Mouse (Mus musculus): ENCODE data around the gene Fam107b.
"Not testable (repeated sequence)": the region's sequence is repeated elsewhere in the genome, so short reads cannot be mapped to it uniquely, and the experiment has no call there.

Gene Fam107b

GRCm38 (mm10) chr2:3713212-3713681 is 143.0 kb downstream of the Fam107b start:
- peak; percentile 85 for DNase-seq

DNA sequence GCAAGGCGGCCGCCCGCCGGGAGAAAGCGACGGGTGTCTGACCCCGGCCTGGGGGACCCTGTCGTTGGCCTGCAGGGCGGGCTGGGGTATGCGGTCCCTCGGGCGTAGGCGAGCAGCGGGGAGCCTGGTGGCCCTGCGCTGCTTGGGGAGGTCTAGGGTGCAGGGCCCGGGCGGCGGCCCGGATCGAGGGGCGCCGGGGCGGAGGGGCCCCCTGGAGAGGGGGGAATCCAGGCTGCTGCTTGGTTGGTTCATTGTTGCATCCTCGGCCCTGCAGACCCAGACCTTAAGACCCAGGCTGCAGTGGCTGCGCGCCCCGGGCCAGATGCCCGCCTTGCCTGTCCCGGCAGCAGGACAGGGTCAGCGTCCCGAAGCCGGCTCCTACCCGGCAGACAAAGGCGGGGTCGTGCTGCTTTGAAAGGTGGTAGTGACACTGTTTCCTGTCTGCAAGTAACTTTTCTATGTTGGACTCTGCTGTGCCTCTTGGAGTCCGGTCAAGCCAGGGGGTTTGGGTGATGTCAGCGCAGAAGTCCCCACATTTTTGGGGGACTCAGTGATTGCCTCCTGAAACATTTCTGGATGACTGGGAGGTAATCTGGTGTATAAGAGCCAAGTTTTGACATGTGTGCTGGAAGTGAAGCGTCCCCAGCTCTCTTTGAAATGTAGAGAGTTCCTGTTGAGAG is 143.5 kb downstream of the Fam107b start:
- DNase-seq, result peak; percentile 10

DNA sequence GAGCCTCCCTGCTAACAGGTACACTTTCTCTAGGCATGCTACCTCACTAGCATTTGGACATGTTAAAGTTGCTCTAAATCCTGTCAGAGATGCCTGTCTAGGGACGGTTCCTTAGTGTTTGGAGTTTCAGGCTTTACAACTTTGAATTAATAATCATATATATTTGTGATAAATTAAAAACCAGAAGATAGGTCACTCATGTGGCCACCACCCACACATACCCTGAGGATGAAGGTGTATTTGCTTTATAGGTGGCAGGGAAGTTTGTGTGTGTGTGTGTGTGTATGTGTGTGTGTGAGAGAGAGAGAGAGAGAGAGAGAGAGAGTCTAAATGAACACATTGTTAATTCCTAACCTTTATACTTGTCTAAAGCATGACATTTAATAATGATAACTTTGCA is 144.2 kb downstream of the Fam107b start:
- DNase-seq, result no peak

- no peak for DNase-seq
These were observed 145.1 kb downstream of the Fam107b start for GRCm38 (mm10) chr2:3715424-3715823.

DNA sequence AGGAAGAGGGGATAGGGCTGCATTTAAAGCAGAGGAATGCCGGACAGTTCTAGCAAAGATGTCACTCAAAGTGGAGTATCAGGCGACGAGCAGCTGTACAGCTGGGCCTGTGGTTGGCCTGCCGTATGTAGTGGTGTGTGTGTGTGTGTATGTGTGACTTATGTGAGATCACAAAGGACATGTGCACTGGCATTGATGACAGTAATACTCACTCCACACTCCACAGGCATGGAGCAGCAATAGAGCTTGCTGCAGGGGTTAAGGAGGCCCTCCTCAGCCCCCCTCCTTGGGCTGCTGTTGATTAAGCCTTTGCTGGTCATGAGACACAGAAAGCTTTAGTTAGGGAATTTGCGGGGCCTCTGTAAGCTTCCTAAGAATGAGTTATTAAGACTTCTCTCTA is 147.0 kb downstream of the Fam107b start:
- DNase-seq, result no peak

GRCm38 (mm10) chr2:3717847-3718246 is 147.6 kb downstream of the Fam107b start:
- DNase-seq, result no peak

DNA sequence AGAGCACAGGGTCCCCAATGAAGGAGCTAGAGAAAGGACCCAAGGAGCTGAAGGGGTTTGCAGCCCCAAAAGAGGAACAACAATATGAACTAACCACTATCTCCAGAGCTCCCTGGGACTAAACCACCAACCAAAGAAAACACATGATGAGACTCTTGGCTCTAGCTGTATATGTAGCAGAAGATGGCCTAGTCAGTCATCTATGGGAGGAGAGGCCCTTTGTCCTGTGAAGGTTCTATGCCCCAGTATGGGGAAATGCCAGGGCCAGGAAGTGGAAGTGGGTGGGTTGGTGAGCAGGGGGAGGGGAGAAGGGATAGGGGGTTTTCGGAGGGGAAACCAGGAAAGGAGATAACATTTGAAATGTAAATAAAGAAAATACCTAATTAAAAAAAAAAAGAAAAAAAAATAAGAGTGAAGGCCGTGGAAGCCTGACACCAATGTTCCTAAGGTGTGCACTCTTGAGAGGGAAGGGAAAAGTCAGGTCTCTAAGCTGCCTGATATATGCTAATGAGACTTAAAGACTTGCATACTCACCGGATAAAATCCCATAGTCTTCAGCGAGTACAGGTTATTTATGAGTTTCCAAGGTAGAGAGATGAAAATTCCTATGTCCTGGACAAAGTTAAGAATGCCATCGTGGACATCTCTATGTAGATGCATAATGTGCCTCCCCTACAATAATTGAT is 149.3 kb downstream of the Fam107b start:
- DNase-seq, result not testable (repeated sequence)

DNA sequence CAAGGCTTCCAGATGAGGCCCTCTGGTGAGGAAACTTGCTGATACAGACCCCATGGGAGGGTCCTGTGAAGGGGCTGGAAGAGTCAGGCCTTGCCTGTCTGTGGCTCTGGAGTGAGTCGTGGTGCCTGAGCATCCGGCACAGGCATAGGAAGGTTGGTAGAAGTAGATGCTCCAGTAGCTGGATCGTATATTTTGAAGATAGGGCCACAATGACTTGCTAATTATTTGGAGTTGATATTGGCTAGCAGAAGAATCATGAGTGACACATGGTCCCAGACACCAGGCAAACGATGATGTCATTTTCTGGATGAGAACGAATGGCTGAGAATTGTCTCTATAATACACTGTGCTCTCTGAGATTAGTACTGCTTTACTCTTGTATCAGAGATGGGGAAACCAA is 150.8 kb downstream of the Fam107b start:
- DNase-seq, result no peak

- no peak for DNase-seq
These were observed 151.7 kb downstream of the Fam107b start for GRCm38 (mm10) chr2:3721974-3722373.

GRCm38 (mm10) chr2:3723391-3724106 is 153.3 kb downstream of the Fam107b start:
- no peak for DNase-seq

GRCm38 (mm10) chr2:3726501-3727078 is 156.3 kb downstream of the Fam107b start:
- DNase-seq, result peak; percentile 37

GRCm38 (mm10) chr2:3727225-3727930 is 157.1 kb downstream of the Fam107b start:
- DNase-seq, result no peak

DNA sequence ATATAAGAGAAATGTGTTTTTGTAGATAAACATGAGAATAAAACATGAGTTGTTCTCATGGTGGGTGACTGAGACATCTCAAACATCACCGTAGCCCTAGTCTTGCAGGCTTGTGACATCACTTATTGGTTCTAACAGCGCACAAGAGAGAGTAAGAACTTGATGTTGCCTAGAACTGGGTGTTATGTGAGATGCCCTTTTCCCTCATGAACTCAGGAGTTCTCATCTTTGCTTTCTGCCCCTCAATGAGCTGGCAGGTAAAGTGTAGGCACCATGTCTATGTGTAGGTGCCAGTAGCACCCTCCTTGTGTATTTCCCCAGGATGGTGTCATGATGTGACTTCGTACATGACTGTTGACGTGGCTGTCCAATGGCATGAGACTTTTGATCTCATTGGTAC is 157.8 kb downstream of the Fam107b start:
- DNase-seq, result no peak

GRCm38 (mm10) chr2:3729586-3729985 is 159.3 kb downstream of the Fam107b start:
- DNase-seq, result no peak

- no peak for DNase-seq
These were observed 160.5 kb downstream of the Fam107b start for GRCm38 (mm10) chr2:3730744-3731143.

GRCm38 (mm10) chr2:3731316-3732015 is 161.2 kb downstream of the Fam107b start:
- no peak for DNase-seq

DNA sequence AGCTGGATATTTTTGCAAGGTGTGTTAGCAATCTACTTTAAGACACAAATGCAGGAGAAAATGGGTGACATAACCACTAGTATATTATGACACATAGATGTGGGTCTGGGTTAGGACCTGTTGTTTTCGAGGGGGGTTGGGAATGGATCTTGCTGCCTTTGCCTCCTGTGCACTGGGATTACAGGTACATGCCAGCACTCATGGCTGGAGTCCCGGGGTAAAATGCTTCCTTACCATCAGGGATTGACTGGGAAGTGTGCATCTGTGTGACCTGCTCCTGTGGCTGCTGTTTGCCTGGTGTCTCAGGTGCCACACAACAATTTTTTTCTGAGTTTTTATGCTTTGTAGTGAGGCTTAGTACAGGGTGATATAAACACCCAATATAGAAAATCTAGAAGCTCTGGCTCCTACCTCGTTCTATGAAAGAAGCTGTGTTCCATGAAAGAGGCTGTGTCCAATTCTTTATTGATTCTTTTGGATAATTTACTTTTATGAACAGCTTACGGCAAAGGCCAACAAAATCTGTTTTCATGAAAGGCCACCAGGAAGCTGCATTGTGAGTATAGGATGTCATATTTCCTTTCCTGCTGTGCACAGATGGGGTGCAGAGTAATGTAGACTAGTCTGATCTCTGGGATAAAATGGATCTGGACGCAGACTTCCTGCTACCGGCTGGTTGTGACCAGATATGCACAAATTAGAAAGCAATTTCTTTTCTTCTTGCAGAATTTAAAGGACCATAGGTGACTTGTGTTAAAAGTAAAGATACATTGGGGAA is 167.8 kb downstream of the Fam107b start:
- DNase-seq, result no peak

- DNase-seq, result no peak
These were observed 168.4 kb downstream of the Fam107b start for GRCm38 (mm10) chr2:3738734-3739133.

GRCm38 (mm10) chr2:3739351-3739961 is 169.2 kb downstream of the Fam107b start:
- peak; percentile 34 for DNase-seq

GRCm38 (mm10) chr2:3740256-3740655 is 170.0 kb downstream of the Fam107b start:
- DNase-seq, result no peak

- no peak for DNase-seq
These were observed 170.4 kb downstream of the Fam107b start for GRCm38 (mm10) chr2:3740670-3741069.
